Mouse (Mus musculus): Measurements from ENCODE around the gene Ten1. TPM values are rescaled to one million over a fixed set of nuclear protein-coding genes. Genes with fewer than 3 reads are reported as not detected.

The Ten1 gene
- polyA plus RNA-seq, 1 experiment from 2014 or later = 115 TPM

GRCm38 (mm10) chr11:116255982-116256675 is 57.5 kb downstream of the Ten1 start:
- ATAC-seq = no peak
- Histone ChIP-seq H3K36me3 (ENCODE audit: control insufficient read depth, insufficient read depth, low read length) (peaks cover 35% of the 10 kb centered on the region), H3K9ac (ENCODE audit: low read depth, low read length) (no peak overlapping the region), H3K4me2 (ENCODE audit: low read depth, low read length) (no peak overlapping the region), H3K27me3 (replicated peaks; ENCODE audit: control insufficient read depth, insufficient read depth, low read length) (no peaks in the 10 kb centered on the region), H3K4me1 (ENCODE audit: control insufficient read depth, insufficient read depth, low read length) (peaks cover 8% of the 10 kb centered on the region; the same call in 1 of the 2 replicates), H3K9me3 (ENCODE audit: control insufficient read depth, low read length) (no peaks in the 10 kb centered on the region), H3K4me3 (ENCODE audit: low read length) (no peak overlapping the region), H3K27ac (ENCODE audit: low read length) (no peak overlapping the region)
- 73% methylated on average over 9 of the region's 9 CpGs for whole genome bisulfite sequencing

DNA sequence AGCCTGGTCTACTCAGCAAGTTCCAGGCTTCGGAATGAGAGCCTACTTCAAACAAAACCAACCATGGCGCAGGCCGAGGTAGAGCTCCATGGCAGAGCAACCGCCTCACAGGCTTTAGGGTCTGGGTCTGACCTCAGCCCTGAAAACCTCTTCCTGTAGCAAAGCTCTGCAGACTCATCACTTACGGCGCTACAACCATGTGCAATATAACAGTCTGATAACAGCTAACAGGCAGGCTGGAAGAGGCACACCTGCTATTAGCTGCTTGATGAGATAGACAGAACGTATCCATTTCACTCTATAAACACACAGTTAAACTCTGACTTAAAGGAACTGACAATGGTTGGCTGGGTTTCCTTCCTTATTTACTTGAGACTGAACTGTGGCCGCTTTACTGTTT is 60.8 kb downstream of the Ten1 start:
- Histone ChIP-seq H3K4me1 (ENCODE audit: control insufficient read depth, insufficient read depth, low read length) (peaks cover 8% of the 10 kb centered on the region; the same call in 1 of the 2 replicates), H3K9ac (ENCODE audit: low read depth, low read length) (no peak overlapping the region), H3K4me2 (ENCODE audit: low read depth, low read length) (no peak overlapping the region), H3K27me3 (replicated peaks; ENCODE audit: control insufficient read depth, insufficient read depth, low read length) (no peaks in the 10 kb centered on the region), H3K27ac (ENCODE audit: low read length) (peak overlapping the region; percentile 60; the same call in 1 of the 2 replicates), H3K4me3 (ENCODE audit: low read length) (no peak overlapping the region), H3K36me3 (ENCODE audit: control insufficient read depth, insufficient read depth, low read length) (peaks cover 27% of the 10 kb centered on the region), H3K9me3 (ENCODE audit: control insufficient read depth, low read length) (no peaks in the 10 kb centered on the region)
- peak; percentile 52 for ATAC-seq
- WGBS = 74% methylated on average over 8 of the region's 8 CpGs

DNA sequence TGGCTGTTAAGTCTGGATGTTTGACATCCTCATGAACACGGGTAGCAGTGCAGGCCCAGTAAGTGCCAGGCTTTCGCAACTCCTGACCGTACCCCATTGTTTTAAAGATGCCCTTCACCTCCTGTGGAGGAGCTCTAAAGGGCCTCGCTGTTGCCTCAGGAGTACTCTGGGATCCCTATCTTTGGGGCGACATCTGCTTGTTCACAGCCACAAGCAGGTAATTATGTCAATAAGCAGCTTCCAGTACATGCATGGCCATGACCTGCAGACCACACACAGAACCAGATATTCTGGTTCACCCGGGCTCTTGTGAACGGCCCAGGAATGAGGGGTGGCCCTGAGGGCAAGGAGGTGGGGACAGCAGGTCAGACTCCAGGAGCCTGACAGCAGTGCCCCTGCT is 61.6 kb downstream of the Ten1 start:
- no peaks in the 10 kb centered on the region for H3K27me3 ChIP-seq (replicated peaks; ENCODE audit: control insufficient read depth, insufficient read depth, low read length)
- H3K27ac ChIP-seq (ENCODE audit: low read length) = peak overlapping the region; percentile 60
- H3K36me3 ChIP-seq (ENCODE audit: control insufficient read depth, insufficient read depth, low read length) = peaks cover 30% of the 10 kb centered on the region
- H3K4me3 ChIP-seq (ENCODE audit: low read length) = no peak overlapping the region
- H3K9me3 ChIP-seq (ENCODE audit: control insufficient read depth, low read length) = no peaks in the 10 kb centered on the region
- no peak overlapping the region for H3K9ac ChIP-seq (ENCODE audit: low read depth, low read length)
- H3K4me1 ChIP-seq (ENCODE audit: control insufficient read depth, insufficient read depth, low read length) = peaks cover 8% of the 10 kb centered on the region; the same call in 1 of the 2 replicates
- H3K4me2 ChIP-seq (ENCODE audit: low read depth, low read length) = no peak overlapping the region
- WGBS = 73% methylated on average over 7 of the region's 7 CpGs
- peak; percentile 60; the same call in 1 of the 2 replicates for ATAC-seq

Other genes starting within 250 kb of the Ten1 start
- 11.9 and 15.2 TPM in 2 replicates for gene Itgb4, start 224.1 kb upstream of the Ten1 start, polyA plus RNA-seq (2015; fragmentation: Nextera tagmentation; extraction: Ambion mirVana)
- 360 and 389 TPM in 2 replicates for gene Galk1, start 186.1 kb upstream of the Ten1 start, polyA plus RNA-seq (2015; fragmentation: Nextera tagmentation; extraction: Ambion mirVana)
- 1,239 and 1,387 TPM in 2 replicates for gene H3f3b, start 170.9 kb upstream of the Ten1 start, polyA plus RNA-seq (2015; fragmentation: Nextera tagmentation; extraction: Ambion mirVana)
- gene Unk, start 168.5 kb upstream of the Ten1 start, polyA plus RNA-seq (2015; fragmentation: Nextera tagmentation; extraction: Ambion mirVana) = 22.9 and 24.4 TPM in 2 replicates
- 6.4 and 7.5 TPM in 2 replicates for gene Unc13d, start 120.9 kb upstream of the Ten1 start, polyA plus RNA-seq (2015; fragmentation: Nextera tagmentation; extraction: Ambion mirVana)
- 135 and 160 TPM in 2 replicates for gene Wbp2, start 111.9 kb upstream of the Ten1 start, polyA plus RNA-seq (2015; fragmentation: Nextera tagmentation; extraction: Ambion mirVana)
- 13.9 and 14.7 TPM in 2 replicates for gene Trim47, start 71.6 kb upstream of the Ten1 start, polyA plus RNA-seq (2015; fragmentation: Nextera tagmentation; extraction: Ambion mirVana)
- gene Trim65, start 67.7 kb upstream of the Ten1 start, polyA plus RNA-seq (2015; fragmentation: Nextera tagmentation; extraction: Ambion mirVana) = 7.7 and 9.3 TPM in 2 replicates
- 104 and 110 TPM in 2 replicates for gene Mrpl38, start 60.0 kb upstream of the Ten1 start, polyA plus RNA-seq (2015; fragmentation: Nextera tagmentation; extraction: Ambion mirVana)
- gene Fbf1, start 30.7 kb upstream of the Ten1 start, polyA plus RNA-seq (2015; fragmentation: Nextera tagmentation; extraction: Ambion mirVana) = 15.4 and 16.9 TPM in 2 replicates
- 85.5 and 104 TPM in 2 replicates for gene Acox1, start 190 bp downstream of the Ten1 start, polyA plus RNA-seq (2015; fragmentation: Nextera tagmentation; extraction: Ambion mirVana)
- 1.9 and 2.5 TPM in 2 replicates for gene Evpl, start 39.2 kb downstream of the Ten1 start, polyA plus RNA-seq (2015; fragmentation: Nextera tagmentation; extraction: Ambion mirVana)
- gene Srp68, start 75.4 kb downstream of the Ten1 start, polyA plus RNA-seq (2015; fragmentation: Nextera tagmentation; extraction: Ambion mirVana) = 90.9 and 94.8 TPM in 2 replicates
- gene Galr2, start 82.1 kb downstream of the Ten1 start, polyA plus RNA-seq (2015; fragmentation: Nextera tagmentation; extraction: Ambion mirVana) = 0.16 and 0.31 TPM in 2 replicates
- gene Exoc7, start 108.4 kb downstream of the Ten1 start, polyA plus RNA-seq (2015; fragmentation: Nextera tagmentation; extraction: Ambion mirVana) = 52.5 and 54.6 TPM in 2 replicates
- gene Foxj1, start 136.5 kb downstream of the Ten1 start, polyA plus RNA-seq (2015; fragmentation: Nextera tagmentation; extraction: Ambion mirVana) = 0.27 and 0.36 TPM in 2 replicates
- gene Rnf157, start 214.2 kb downstream of the Ten1 start, polyA plus RNA-seq (2015; fragmentation: Nextera tagmentation; extraction: Ambion mirVana) = 4.4 and 5.2 TPM in 2 replicates
- gene Ubald2, start 235.2 kb downstream of the Ten1 start, polyA plus RNA-seq (2015; fragmentation: Nextera tagmentation; extraction: Ambion mirVana) = 47.2 and 55.0 TPM in 2 replicates